Mouse (Mus musculus) lung, embryonic 14.5 days (tissue): ENCODE measurements around the gene Tle4. TPM values are rescaled to one million over a fixed set of nuclear protein-coding genes. Genes with fewer than 3 reads are reported as not detected.
"Not testable (repeated sequence)": the region's sequence is repeated elsewhere in the genome, so short reads cannot be mapped to it uniquely, and the experiment has no call there.

Experiments
- ATAC-seq: fragments of 200-750 bp; cut with Nextera tagmentation; 2 replicates; pipeline ENCODE4 v1.8.0; 2017; ENCODE audit warnings: mild to moderate bottlenecking, moderate TSS enrichment, moderate library complexity; ENCODE audit not compliant: insufficient read depth
- DNase-seq: peaks from one replicate; pipeline ENCODE4 v3.0.0-alpha.2; 2015
- H3K27ac ChIP-seq: fragments of 300-500 bp; sonication (generic); 2 replicates; pipeline ENCODE4 v1.5.1; 2014; ENCODE audit warnings: low read depth, mild to moderate bottlenecking, moderate library complexity
- H3K27me3 ChIP-seq: fragments of 300-500 bp; sonication (generic); 2 replicates; pipeline ENCODE4 v1.6.1; 2014; ENCODE audit warnings: low read length, control low read depth; ENCODE audit not compliant: insufficient read depth
- H3K36me3 ChIP-seq: fragments of 300-500 bp; sonication (generic); 2 replicates; pipeline ENCODE4 v1.6.1; 2014; ENCODE audit warnings: control low read depth; ENCODE audit not compliant: insufficient read depth
- H3K4me1 ChIP-seq: fragments of 300-500 bp; sonication (generic); 2 replicates; pipeline ENCODE4 v1.6.1; 2014; ENCODE audit warnings: antibody characterized with exemption, control low read depth; ENCODE audit not compliant: insufficient read depth
- H3K4me2 ChIP-seq: fragments of 300-500 bp; sonication (generic); 2 replicates; pipeline ENCODE4 v1.6.1; 2014; ENCODE audit warnings: mild to moderate bottlenecking
- H3K4me3 ChIP-seq: fragments of 300-500 bp; sonication (generic); 2 replicates; pipeline ENCODE4 v1.5.1; 2014; ENCODE audit warnings: low read depth, low read length
- H3K9ac ChIP-seq: fragments of 300-500 bp; sonication (generic); 2 replicates; pipeline ENCODE4 v1.6.1; 2014
- H3K9me3 ChIP-seq: fragments of 300-500 bp; sonication (generic); 2 replicates; pipeline ENCODE4 v1.6.1; 2016; ENCODE audit warnings: low read depth, low read length, control low read depth
- CTCF ChIP-seq: IDR thresholded peaks from 2 replicates; pipeline ENCODE4 v1.5.1; 2016; ENCODE audit warnings: antibody characterized with exemption, low read depth
- WGBS: fragments of 180-500 bp; shearing (Covaris S2); extraction: QIAGEN DNeasy Blood & Tissue Kit; methylation state at CpG from one replicate; pipeline ENCODE4 v1.1.7; 2014; 5-methylcytosine and 5-hydroxymethylcytosine counted together
- polyA plus RNA-seq: library from polyadenylated mRNA; unstranded; fragments of >200 nt; fragmentation: Nextera tagmentation; extraction: Ambion mirVana; gene quantifications from 2 replicates; pipeline ENCODE4 v1.2.1, GENCODE M21; 2014

Gene Tle4
- polyA plus RNA-seq: 16.1 and 16.9 TPM in 2 replicates

DNA sequence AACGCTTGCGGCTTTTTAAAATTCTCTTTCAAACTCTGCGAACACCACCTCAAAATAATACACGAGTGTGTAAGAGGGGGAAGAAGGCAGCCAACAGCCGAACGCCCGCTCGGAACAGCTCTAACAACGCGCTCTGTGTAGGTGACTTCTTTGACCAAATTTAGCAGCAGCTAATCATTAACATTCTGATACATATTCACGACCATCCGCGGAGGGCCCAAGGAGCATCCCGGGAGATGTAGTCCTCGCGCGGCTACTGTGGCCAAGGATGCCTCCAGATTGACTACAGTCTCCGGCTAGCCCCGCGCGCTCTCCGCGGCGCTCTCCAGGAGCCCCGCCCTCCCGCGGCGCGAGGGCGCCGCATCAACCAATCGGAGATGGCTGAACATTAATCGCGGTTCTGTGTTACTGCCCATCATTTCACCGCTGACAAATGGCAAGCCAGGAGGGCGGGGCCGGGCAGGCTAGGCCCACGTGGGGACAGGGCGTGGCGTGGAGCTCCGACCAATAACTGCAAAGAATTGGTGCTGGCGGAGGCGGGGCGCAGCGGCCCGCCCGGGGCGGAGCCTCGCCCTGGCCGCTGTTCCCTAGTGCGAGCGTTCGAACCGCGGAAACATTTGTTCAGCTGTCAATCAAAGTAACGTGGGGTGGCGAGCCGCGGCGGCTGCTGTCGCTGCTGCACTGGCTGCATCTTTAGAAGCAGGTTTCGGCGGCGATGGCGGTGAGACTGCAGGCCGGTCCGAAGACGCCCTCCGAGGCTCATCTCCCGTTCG is at the start of gene Tle4:
Gene Tle4, minus strand, starts transcription at position 135 of the 773 bp plus-strand sequence.
- Histone ChIP-seq H3K4me1 (peaks cover 4% of the 10 kb centered on the region; the same call in 1 of the 2 replicates), H3K27me3 (no peaks in the 10 kb centered on the region), H3K4me3 (peak within 1 kb of the TSS; percentile 89), H3K9me3 (no peaks in the 10 kb centered on the region), H3K36me3 (no peaks in the 10 kb centered on the region), H3K27ac (peak within 1 kb of the TSS; percentile 98), H3K4me2 (peak within 1 kb of the TSS; percentile 83), H3K9ac (peak within 1 kb of the TSS; percentile 95)
- DNase-seq: peak; percentile 100
- TF ChIP-seq CTCF: no peak
- WGBS: under 1% methylated on average over 71 of the region's 71 CpGs
- peak; percentile 98 for ATAC-seq

DNA sequence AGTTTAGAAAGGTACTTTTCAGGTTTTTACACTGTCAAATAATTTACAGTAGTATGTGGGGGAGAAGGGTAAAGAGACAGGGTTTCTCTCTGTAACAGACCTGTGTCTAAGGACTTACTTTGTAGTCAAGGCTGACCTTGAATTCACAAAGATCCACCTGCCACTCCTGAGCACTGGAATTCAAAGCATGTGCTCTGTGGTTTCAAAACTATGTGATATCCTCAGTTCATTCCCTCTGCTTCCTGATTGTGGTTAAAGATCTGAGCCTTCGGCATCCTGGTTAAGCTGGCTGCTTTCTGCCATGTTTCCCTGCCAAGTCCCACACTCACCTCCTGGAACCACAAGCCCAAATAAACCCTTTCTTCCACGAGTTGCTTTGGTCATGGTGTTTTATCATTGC is 47.8 kb upstream of the Tle4 start:
- H3K27ac ChIP-seq: no peak overlapping the region
- peak; percentile 12 for DNase-seq
- WGBS: 60% methylated on average over 2 of the region's 2 CpGs
- no peak overlapping the region for H3K4me2 ChIP-seq
- H3K27me3 ChIP-seq: no peaks in the 10 kb centered on the region
- no peaks in the 10 kb centered on the region for H3K36me3 ChIP-seq
- H3K9ac ChIP-seq: no peak overlapping the region
- no peak for TF ChIP-seq CTCF
- no peak overlapping the region for H3K4me3 ChIP-seq
- H3K9me3 ChIP-seq: no peaks in the 10 kb centered on the region
- no peaks in the 10 kb centered on the region for H3K4me1 ChIP-seq
- no peak for ATAC-seq

DNA sequence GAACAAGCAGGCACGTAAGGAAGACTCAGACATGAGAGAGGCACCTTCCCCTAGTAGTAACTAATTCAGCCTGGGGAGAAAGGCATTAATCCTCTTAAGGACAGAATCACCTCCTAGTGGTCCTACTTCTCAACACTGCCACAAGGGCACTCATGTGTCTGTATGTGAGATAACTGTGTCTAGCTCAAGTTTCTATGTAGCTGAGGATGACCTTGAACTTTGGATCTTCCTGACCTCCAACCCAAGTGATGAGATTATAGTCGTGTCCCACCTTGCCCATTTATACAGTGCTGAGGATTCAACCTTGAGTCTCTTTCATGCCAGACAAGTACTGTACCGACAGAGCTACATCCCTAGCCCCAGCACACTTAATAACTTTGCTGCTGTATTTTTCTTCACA is 46.9 kb upstream of the Tle4 start:
- H3K27ac ChIP-seq: no peak overlapping the region
- H3K4me1 ChIP-seq: no peaks in the 10 kb centered on the region
- ATAC-seq: no peak
- H3K36me3 ChIP-seq: no peaks in the 10 kb centered on the region
- WGBS: 74% methylated on average over 3 of the region's 3 CpGs
- TF ChIP-seq CTCF: no peak
- H3K9me3 ChIP-seq: no peaks in the 10 kb centered on the region
- no peak overlapping the region for H3K4me2 ChIP-seq
- H3K27me3 ChIP-seq: no peaks in the 10 kb centered on the region
- no peak for DNase-seq
- no peak overlapping the region for H3K4me3 ChIP-seq
- no peak overlapping the region for H3K9ac ChIP-seq

DNA sequence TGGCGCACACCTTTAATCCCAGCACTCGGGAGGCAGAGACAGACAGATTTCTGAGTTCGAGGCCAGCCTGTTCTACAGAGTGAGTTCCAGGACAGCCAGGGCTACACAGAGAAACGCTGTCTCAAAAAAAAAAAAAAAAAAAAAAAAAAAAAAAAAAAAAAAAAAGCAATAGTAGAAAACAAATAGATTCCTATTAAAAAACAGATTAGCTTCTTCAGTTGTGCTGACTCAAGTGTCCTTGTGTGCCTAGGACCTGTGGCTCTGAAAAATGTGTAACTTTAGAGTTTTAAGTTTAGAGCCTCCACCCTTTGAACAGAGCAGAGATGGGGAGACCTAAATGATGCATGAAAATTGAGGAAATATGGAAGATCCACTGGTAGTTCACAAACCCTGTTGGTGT is 45.2 kb upstream of the Tle4 start:
- H3K4me3 ChIP-seq, DNase-seq, H3K4me2 ChIP-seq, H3K9ac ChIP-seq, H3K27me3 ChIP-seq, ATAC-seq, H3K27ac ChIP-seq, H3K4me1 ChIP-seq, H3K9me3 ChIP-seq, H3K36me3 ChIP-seq: not testable (repeated sequence)
- WGBS: 75% methylated on average over 4 of the region's 4 CpGs

DNA sequence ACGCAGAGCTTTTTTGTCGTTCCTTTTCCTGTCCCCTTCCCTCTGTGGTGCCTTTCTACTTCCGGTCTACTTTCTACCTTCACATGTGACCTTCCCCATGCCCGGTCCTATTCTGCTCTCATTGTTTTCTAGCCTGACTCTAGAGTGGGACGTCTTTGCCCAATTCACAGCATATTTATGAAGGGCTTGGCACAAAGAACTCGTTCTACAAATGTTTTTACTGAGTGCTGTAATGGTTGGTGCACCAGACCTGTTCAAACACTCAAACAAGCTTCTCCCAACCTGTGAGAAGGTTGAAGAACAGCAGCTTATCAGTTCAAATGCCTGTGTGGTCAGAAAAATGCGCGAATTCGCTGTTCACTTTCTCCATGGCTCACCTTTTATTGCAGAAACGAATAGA is 44.8 kb upstream of the Tle4 start:
- Histone ChIP-seq H3K9me3 (no peaks in the 10 kb centered on the region), H3K27me3 (no peaks in the 10 kb centered on the region), H3K27ac (no peak overlapping the region), H3K4me3 (no peak overlapping the region), H3K36me3 (no peaks in the 10 kb centered on the region), H3K9ac (no peak overlapping the region), H3K4me1 (no peaks in the 10 kb centered on the region), H3K4me2 (no peak overlapping the region)
- ATAC-seq (peak; percentile 63; the same call in 1 of the 2 replicates), DNase-seq (peak; percentile 39)
- TF ChIP-seq CTCF: no peak
- 58% methylated on average over 10 of the region's 10 CpGs for WGBS

DNA sequence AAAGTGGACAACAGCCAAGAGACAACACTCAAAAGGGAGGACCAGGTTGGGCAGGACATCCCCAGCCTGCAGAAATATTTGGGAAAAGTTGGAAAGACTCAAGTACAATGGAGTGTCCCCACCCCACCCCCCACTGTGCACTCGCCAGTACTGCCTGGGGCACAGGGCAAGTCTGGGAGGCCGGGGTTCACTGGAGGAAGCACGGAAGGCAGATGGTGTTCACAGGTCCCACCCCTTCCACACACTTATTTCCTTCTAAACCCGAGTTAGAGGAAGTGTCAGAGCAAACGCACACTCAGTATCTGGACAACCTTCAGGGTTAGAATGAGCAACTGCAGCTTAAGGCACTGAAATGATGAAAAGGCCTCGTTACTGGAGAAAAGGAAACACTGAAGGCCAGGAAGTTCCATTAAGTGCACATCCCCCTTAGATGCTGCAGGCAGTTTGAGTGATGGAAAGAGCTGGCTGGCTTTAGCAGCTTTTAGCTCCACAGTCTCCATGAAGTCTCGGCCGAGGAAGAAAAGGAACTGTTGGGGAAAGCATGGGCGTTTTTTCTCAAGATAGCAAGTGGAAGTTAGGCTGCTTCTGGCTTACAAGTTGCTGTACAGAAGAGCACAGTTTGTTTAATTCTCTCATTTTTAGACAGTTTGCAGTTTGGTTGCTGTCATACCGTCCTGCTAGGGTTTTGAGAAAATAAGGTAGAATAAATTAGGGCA is 37.5 kb upstream of the Tle4 start:
- H3K36me3 ChIP-seq: no peaks in the 10 kb centered on the region
- H3K4me2 ChIP-seq: no peak overlapping the region
- 30% methylated on average over 10 of the region's 10 CpGs for WGBS
- DNase-seq (peak; percentile 53), ATAC-seq (peak; percentile 35; the same call in 1 of the 2 replicates)
- H3K9me3 ChIP-seq: no peaks in the 10 kb centered on the region
- H3K4me1 ChIP-seq: no peaks in the 10 kb centered on the region
- H3K27me3 ChIP-seq: no peaks in the 10 kb centered on the region
- H3K27ac ChIP-seq: no peak overlapping the region
- no peak for TF ChIP-seq CTCF
- no peak overlapping the region for H3K9ac ChIP-seq
- no peak overlapping the region for H3K4me3 ChIP-seq

DNA sequence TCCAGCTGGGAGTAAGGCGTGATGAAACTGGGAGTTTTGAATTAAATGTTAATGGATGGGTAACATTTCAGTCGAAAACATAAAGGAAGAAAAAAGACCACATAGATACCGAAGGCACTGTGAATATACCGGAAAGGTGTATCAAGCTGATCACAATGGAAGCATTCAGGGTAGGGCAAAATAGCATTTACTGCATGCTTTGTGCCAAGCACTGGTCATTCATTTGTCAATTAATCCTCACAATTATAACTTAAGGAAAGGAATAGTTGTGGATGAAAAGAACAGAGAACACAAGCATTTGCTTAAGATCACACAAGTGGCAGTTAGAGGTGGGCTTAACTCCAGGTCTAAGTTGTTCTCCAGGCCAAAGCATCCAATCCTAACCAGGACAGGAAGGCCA is 25.5 kb upstream of the Tle4 start:
- Histone ChIP-seq H3K27me3 (0 out of 2 replicates have a peak, but pooled peaks cover 2% of the 10 kb centered on the region), H3K9me3 (no peaks in the 10 kb centered on the region), H3K4me1 (no peaks in the 10 kb centered on the region), H3K4me3 (no peak overlapping the region), H3K27ac (no peak overlapping the region), H3K36me3 (no peaks in the 10 kb centered on the region), H3K4me2 (no peak overlapping the region), H3K9ac (no peak overlapping the region)
- TF ChIP-seq CTCF: no peak
- WGBS: 82% methylated on average over 4 of the region's 4 CpGs
- ATAC-seq: no peak
- DNase-seq: no peak
